Mouse (Mus musculus) heart, adult 11 months (tissue): ENCODE results near the gene Sap25.

ENCODE experiments used
- DNase-seq: peaks from one replicate; pipeline ENCODE4 v3.0.0; 2022

The Sap25 gene

GRCm38 (mm10) chr5:137668971-137669370 is 27.8 kb downstream of the Sap25 start:
- DNase-seq = peak; percentile 96

DNA sequence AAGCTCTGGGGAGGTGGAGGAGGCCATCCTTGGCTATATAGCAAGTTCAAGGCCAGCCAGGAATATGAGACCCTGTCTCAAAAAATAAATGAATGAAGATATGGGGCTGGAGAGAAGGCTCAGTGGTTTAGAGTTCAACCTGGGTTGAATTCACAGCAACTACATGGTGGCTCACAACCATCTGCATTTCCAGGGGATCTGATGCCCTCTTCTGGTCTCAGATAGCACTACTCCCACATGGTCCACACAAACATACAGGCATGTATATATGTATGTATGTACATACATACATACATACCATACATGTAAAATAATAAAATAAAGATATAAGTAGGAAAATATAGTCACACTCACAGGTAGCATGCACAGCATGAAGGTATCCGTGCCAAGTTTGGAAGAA is 29.1 kb downstream of the Sap25 start:
- no peak for DNase-seq

DNA sequence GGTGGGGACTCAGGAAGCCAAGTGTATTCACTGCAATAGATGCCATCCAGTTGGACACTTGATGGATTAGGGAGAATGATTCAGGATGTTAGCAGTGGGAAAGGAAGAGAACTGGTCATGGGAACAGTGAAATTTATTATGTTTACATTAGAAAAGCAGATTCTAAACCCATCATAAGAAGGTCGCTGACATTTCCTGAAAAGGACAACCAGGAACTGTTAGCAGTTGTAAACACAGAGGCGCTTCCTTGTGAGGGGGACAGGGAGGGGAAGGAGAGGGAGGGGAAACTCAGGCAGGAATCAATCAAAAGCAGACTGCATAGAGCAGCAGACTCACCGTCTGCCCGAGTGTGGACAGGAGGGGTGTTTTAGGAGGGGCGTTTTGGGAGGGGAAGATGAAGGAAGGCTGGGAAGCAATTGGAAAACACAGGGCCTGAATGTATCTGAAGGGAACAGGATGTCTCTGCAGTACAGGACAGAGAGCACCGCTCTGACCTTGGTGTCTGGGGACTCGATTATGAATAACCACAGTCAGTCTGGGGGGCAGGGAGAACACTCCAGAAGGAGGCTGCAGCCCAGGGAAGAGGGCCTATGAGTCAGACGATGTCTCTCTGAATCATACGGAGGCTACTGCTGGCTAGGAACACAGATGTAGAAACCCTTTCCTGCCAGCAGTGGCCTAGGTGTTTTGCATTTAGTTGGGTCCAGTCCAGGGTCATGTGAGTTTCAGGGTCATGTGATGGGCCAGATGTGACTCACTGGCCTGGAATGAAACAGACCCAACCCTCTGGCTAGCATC is 30.5 kb downstream of the Sap25 start:
- DNase-seq = peak; percentile 99

GRCm38 (mm10) chr5:137672361-137672760 is 31.2 kb downstream of the Sap25 start:
- peak; percentile 92 for DNase-seq

DNA sequence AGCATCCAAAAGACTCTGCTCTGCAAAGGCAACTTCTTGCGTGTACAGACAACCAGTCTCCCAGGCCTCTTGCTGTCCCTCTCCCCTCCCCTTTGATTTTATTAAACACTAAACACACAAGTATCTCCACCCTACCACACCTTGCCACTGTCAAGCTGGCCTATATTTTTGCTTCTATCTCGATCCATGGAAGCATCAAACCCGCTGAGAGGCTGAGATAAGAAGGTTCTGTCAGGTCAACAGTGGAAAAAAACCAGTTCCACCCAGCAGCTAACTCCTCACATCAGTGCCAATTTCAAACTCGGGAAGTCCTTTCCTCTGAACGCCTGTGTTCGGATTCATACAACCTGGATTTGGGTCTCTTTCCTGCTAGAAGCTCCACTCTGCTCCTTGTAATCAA is 31.9 kb downstream of the Sap25 start:
- DNase-seq = peak; percentile 85

GRCm38 (mm10) chr5:137674786-137675185 is 33.7 kb downstream of the Sap25 start:
- no peak for DNase-seq

DNA sequence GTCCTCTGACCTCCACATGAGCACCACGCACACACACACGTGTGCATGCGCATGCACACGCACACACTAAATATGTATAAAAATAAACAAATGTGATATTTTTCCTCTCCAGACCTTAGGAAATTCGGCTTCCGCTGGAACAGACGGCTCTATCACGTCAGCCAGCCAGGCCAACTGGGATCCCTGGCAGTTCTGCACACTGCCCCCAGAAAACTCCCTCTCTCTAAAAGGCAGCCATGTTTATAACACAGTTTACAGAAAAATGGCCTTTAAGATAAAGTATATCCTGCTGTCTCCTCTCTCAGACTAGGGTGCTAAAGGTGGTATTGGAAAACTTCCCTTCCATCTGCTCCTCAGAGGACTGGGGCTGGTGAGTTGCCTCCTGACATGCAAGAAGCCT is 36.7 kb downstream of the Sap25 start:
- DNase-seq = no peak

DNA sequence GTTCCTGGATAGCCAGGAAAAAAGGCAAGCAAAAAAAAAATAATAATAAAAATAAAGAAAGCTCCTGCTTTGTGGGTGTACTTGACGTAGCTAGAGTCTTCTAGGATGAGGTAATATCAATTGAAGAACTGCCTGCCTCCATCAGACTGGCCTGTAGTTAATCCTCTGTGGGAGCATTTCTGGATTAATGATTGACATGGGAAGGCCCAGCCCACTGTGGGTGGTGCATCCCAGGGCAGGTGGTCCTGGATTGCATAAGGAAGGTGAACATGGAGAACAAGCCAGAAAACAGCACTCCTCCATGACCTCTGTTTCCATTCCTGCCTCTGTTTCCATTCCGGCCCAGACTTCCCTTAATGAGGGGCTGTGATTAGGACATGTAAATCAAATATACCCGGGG is 37.6 kb downstream of the Sap25 start:
- peak; percentile 74 for DNase-seq

DNA sequence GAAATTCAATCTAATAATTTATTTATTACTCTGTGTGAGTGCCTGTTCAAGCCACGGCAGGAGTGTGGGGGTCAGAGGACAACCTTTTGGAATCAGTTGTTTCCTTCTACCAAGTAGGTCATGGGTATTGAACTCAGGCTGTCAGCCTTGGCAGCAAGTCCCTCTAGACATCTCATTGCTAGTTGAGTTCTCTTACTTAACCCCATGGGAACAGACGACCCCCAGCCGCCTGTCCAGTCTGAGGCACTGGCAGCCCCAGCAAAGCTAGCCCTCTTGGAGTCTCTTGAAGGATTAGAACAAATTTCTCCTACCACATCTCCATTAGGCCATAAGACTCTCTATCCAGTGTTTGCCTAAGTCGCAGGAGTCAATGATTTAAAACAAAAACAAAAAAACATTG is 38.6 kb downstream of the Sap25 start:
- DNase-seq = no peak

DNA sequence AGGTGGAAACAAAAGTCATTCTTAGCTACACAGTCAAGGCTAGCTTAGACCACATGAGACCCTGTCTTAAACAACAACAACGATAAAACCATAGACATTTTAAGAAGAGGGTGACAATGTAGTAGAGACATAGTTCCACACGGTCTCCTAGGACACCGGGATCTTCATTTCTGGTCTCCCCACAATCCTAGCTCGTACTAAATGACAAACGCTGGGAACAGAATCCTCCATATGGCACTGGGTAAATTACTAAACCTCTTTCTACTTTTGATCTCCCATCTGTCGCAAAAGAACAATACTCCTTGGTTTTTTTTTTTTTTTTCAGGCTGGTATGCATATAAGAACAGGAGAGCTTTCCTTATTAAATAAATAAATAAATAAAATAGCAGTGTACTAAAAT is 41.4 kb downstream of the Sap25 start:
- DNase-seq = no peak

DNA sequence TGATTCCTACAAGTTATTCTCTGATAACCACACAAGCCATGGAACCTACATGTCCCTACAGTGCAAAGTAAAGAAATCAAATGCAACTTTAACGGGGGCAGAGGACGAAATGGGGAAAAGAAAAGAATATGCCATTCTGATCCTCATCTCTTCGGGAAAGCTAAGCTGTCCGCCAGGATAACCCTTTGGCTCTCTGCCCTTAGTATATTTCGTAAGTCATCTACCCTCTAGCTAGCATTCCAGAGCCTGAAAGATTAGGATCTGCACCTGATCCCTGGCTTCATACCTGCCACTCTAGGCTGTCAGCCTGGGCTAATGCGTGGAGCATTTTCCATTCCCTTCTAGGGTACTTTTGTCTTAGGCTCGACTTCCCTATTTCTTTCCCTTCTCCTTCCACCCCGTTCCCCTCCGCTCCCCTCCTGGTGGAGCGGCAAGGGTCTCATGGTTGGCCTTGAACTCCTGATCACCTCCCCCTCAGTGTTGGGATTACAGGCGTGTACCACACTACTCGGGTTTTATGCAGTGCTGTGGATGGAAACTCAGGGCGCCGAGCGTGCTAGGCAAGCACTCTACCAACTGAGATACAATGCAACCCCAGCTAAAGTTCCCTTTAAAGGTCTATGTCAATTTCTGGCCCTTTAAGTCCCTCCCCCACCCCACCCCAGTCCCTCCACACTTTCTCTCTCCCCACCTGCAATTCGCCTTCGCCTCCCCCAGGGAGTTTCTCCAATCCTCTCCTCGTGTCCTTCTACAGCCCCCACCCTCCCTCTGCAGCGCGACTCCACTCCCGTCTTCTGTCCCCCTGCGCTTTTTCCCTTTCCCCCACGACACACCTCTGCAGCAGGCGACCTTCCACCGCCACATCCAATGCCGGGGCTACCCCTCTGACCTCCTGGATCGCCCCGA is 42.5 kb downstream of the Sap25 start:
- DNase-seq = peak; percentile 95

GRCm38 (mm10) chr5:137684294-137685123 is 43.4 kb downstream of the Sap25 start, which contains the start of gene Agfg2:
TSS of gene Agfg2 (minus strand) at chr5:137684726.
- DNase-seq = peak; percentile 100

DNA sequence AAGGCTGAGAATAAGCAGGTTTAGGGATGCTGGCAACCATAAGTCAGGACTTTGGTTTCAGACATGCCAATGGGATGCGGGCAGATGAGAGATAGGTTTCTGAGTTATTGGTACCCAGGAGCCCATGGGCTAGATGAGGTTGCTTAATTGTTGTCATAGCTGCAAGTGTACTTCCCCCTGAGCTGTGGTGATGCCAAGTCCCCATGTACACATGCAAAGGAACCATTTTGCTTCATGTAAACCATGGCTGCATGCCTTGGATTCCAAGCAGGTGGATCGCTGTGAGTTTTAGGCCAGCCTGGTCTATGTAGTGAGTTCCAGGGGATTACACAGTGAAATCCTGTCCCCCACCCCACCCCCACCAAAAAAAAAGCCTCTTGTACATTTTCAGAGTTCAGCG is 44.5 kb downstream of the Sap25 start:
- no peak for DNase-seq

GRCm38 (mm10) chr5:137686127-137686790 is 45.1 kb downstream of the Sap25 start:
- DNase-seq = no peak

GRCm38 (mm10) chr5:137689974-137690373 is 48.8 kb downstream of the Sap25 start:
- no peak for DNase-seq

GRCm38 (mm10) chr5:137690531-137690930 is 49.4 kb downstream of the Sap25 start:
- no peak for DNase-seq

GRCm38 (mm10) chr5:137691881-137692280 is 50.7 kb downstream of the Sap25 start:
- DNase-seq = no peak
